Mouse (Mus musculus) 3T3-L1 (cell line): ENCODE results near the gene Ankfy1.
"Not testable (repeated sequence)": the region's sequence is repeated elsewhere in the genome, so short reads cannot be mapped to it uniquely, and the experiment has no call there.

Source experiments
- DNase-seq: peaks from one replicate; pipeline ENCODE4 v3.0.0-alpha.2; 2015; ENCODE audit warnings: low read depth, low spot score

The Ankfy1 gene

GRCm38 (mm10) chr11:72718161-72718560 lies 28.4 kb downstream of the Ankfy1 start:
- no peak for DNase-seq

GRCm38 (mm10) chr11:72723165-72723564 lies 33.4 kb downstream of the Ankfy1 start:
- DNase-seq: no peak

GRCm38 (mm10) chr11:72723871-72724270 lies 34.1 kb downstream of the Ankfy1 start:
- peak; percentile 47 for DNase-seq

GRCm38 (mm10) chr11:72726023-72726422 lies 36.2 kb downstream of the Ankfy1 start:
- peak; percentile 45 for DNase-seq

GRCm38 (mm10) chr11:72733736-72734135 lies 43.9 kb downstream of the Ankfy1 start:
- no peak for DNase-seq

GRCm38 (mm10) chr11:72734840-72735518 lies 45.2 kb downstream of the Ankfy1 start:
- DNase-seq: peak; percentile 14

GRCm38 (mm10) chr11:72735519-72735860 lies 45.7 kb downstream of the Ankfy1 start:
- no peak for DNase-seq

- no peak for DNase-seq
Measured at GRCm38 (mm10) chr11:72736320-72736719, 46.5 kb downstream of the Ankfy1 start.

GRCm38 (mm10) chr11:72737517-72737916 lies 47.7 kb downstream of the Ankfy1 start:
- DNase-seq: not testable (repeated sequence)

- no peak for DNase-seq
Measured at GRCm38 (mm10) chr11:72739048-72739447, 49.2 kb downstream of the Ankfy1 start.

- DNase-seq: peak; percentile 94
Measured at GRCm38 (mm10) chr11:72751956-72752355, 62.1 kb downstream of the Ankfy1 start.

- no peak for DNase-seq
Measured at GRCm38 (mm10) chr11:72758316-72758715, 68.5 kb downstream of the Ankfy1 start.

- DNase-seq: peak; percentile 76
Measured at GRCm38 (mm10) chr11:72759581-72759980, 69.8 kb downstream of the Ankfy1 start.

GRCm38 (mm10) chr11:72760781-72761180 lies 71.0 kb downstream of the Ankfy1 start:
- no peak for DNase-seq

GRCm38 (mm10) chr11:72764270-72764669 lies 74.5 kb downstream of the Ankfy1 start:
- DNase-seq: no peak

- DNase-seq: no peak
Measured at GRCm38 (mm10) chr11:72767716-72768115, 77.9 kb downstream of the Ankfy1 start.

- DNase-seq: no peak
Measured at GRCm38 (mm10) chr11:72769061-72769460, 79.3 kb downstream of the Ankfy1 start.

- no peak for DNase-seq
Measured at GRCm38 (mm10) chr11:72770324-72770723, 80.5 kb downstream of the Ankfy1 start.

GRCm38 (mm10) chr11:72770816-72771215 lies 81.0 kb downstream of the Ankfy1 start:
- no peak for DNase-seq

GRCm38 (mm10) chr11:72771461-72771860 lies 81.7 kb downstream of the Ankfy1 start:
- DNase-seq: peak; percentile 32

- DNase-seq: not testable (repeated sequence)
Measured at GRCm38 (mm10) chr11:72772611-72773010, 82.8 kb downstream of the Ankfy1 start.

GRCm38 (mm10) chr11:72778957-72779356 lies 89.2 kb downstream of the Ankfy1 start:
- no peak for DNase-seq

GRCm38 (mm10) chr11:72782103-72782502 lies 92.3 kb downstream of the Ankfy1 start:
- no peak for DNase-seq

- DNase-seq: no peak
Measured at GRCm38 (mm10) chr11:72782503-72782902, 92.7 kb downstream of the Ankfy1 start.
